Mouse (Mus musculus) cerebellum, adult 8-10 months (tissue): ENCODE data around the gene Ccdc102a.
"Not testable (repeated sequence)": the region's sequence is repeated elsewhere in the genome, so short reads cannot be mapped to it uniquely, and the experiment has no call there.

Experiments
- DNase-seq: peaks from one replicate; pipeline ENCODE4 v3.0.0; 2022

The Ccdc102a gene

GRCm38 (mm10) chr8:94872576-94872975 is 45.3 kb downstream of the Ccdc102a start:
- DNase-seq: no peak

GRCm38 (mm10) chr8:94872156-94872555 is 45.7 kb downstream of the Ccdc102a start:
- no peak for DNase-seq

- peak; percentile 44 for DNase-seq
Observed at GRCm38 (mm10) chr8:94871108-94871894, 46.6 kb downstream of the Ccdc102a start.

GRCm38 (mm10) chr8:94870474-94871107 is 47.3 kb downstream of the Ccdc102a start:
- peak; percentile 40 for DNase-seq

GRCm38 (mm10) chr8:94870003-94870402 is 47.9 kb downstream of the Ccdc102a start:
- DNase-seq: no peak

GRCm38 (mm10) chr8:94869146-94869545 is 48.8 kb downstream of the Ccdc102a start:
- no peak for DNase-seq

GRCm38 (mm10) chr8:94866921-94867320 is 51.0 kb downstream of the Ccdc102a start:
- no peak for DNase-seq

GRCm38 (mm10) chr8:94865292-94865691 is 52.6 kb downstream of the Ccdc102a start:
- no peak for DNase-seq

GRCm38 (mm10) chr8:94863897-94864673 is 53.8 kb downstream of the Ccdc102a start:
- DNase-seq: no peak

- no peak for DNase-seq
Observed at GRCm38 (mm10) chr8:94862487-94863220, 55.2 kb downstream of the Ccdc102a start.

GRCm38 (mm10) chr8:94861352-94861910 is 56.5 kb downstream of the Ccdc102a start:
- peak; percentile 52 for DNase-seq

GRCm38 (mm10) chr8:94857346-94858173 is 60.3 kb downstream of the Ccdc102a start, which contains the start of gene Polr2c:
TSS of gene Polr2c (plus strand) at chr8:94857450.
- peak; percentile 94 for DNase-seq

- no peak for DNase-seq
Observed at GRCm38 (mm10) chr8:94857011-94857345, 60.9 kb downstream of the Ccdc102a start.

GRCm38 (mm10) chr8:94854761-94855160 is 63.1 kb downstream of the Ccdc102a start:
- DNase-seq: not testable (repeated sequence)
